Mouse (Mus musculus) adrenal gland, postnatal 14 days (tissue): ENCODE measurements around the gene Cd34. TPM values are rescaled to one million over a fixed set of nuclear protein-coding genes. Genes with fewer than 3 reads are reported as not detected.

ENCODE experiments used
- DNase-seq: peaks from one replicate; pipeline ENCODE4 v3.0.0; 2021; ENCODE audit warnings: mixed read lengths
- total RNA-seq: library from RNA; stranded (reverse); gene quantifications from 2 replicates; pipeline ENCODE4 v1.2.3, GENCODE M21; 2021

The Cd34 gene
- total RNA-seq, 1 experiment from 2014 or later: 79.3 TPM

DNA sequence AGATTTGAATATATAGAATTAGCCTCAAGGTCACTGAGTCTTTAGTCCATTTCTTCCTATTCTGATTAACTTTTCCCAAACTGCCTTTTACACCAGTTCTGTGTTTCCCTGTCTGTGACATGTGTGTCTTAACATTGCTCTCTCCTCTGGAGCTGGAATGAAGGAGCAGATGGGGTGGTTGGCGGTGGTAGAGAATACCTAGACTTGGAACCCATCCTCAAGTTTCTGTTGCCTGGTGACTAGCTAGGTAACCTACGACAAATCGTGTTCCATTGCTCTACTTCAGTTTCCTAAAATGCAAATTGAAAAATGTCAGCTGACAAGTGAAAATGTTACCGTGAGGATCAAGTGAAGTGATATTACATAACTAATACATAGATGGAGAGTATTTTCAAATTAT, 33.4 kb downstream of the Cd34 start:
- DNase-seq: no peak

GRCm38 (mm10) chr1:194976164-194976516, 37.5 kb downstream of the Cd34 start:
- peak; percentile 95 for DNase-seq

- peak; percentile 84 for DNase-seq
Observed at GRCm38 (mm10) chr1:194976517-194977370, 38.1 kb downstream of the Cd34 start.

DNA sequence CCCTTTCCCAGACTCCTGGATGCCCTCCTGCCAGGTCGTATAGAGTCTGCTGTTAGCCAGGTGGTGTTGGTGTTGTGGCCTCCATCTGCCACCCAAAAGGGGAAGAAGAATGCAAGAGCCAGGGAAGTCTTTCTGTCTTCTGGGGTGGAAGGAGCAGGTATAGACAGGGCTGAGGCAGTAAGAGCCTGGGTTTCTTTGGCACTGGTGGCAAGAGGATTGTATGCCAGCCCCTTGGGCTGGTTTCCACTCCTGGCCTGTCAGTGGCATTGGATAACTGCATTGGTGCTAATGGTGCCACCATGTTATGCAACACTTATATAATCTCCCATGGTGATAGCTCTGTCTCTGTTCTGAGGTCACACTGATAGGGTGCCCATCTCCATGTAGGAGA, 38.7 kb downstream of the Cd34 start:
- peak; percentile 39 for DNase-seq

- DNase-seq: peak; percentile 79
Observed at GRCm38 (mm10) chr1:194977946-194978720, 39.5 kb downstream of the Cd34 start.

DNA sequence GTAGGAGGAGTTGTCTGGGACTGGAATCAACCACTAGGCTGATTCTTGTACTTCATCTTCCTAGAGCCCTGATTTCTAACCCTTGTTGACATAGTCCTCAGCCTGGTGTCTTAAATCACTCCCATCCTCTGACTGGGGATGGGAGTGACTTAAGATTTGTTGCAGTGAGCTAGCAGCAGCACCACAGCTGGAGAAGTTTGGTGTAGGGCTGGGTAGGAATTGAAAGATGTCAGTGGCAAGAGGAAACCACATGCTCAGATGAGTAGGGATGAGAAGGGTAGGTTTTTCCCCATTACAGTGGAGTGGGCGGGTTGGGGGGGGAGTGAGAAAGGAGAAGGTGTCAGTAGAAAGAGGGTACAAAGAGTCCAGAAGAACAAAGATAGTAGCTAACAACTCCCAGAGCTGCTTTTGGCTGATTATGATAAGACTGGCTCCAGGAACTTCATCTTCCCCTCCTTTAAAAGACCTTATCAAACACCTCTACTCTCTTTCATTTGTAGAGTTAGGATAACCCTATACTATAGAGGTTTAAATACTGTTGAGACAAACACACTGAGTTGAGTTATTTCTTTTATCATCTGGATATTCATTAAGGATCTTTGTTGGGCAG, 42.3 kb downstream of the Cd34 start:
- DNase-seq: no peak

- no peak for DNase-seq
Observed at GRCm38 (mm10) chr1:194982931-194983690, 44.5 kb downstream of the Cd34 start.

- no peak for DNase-seq
Observed at GRCm38 (mm10) chr1:194984914-194985313, 46.3 kb downstream of the Cd34 start.

DNA sequence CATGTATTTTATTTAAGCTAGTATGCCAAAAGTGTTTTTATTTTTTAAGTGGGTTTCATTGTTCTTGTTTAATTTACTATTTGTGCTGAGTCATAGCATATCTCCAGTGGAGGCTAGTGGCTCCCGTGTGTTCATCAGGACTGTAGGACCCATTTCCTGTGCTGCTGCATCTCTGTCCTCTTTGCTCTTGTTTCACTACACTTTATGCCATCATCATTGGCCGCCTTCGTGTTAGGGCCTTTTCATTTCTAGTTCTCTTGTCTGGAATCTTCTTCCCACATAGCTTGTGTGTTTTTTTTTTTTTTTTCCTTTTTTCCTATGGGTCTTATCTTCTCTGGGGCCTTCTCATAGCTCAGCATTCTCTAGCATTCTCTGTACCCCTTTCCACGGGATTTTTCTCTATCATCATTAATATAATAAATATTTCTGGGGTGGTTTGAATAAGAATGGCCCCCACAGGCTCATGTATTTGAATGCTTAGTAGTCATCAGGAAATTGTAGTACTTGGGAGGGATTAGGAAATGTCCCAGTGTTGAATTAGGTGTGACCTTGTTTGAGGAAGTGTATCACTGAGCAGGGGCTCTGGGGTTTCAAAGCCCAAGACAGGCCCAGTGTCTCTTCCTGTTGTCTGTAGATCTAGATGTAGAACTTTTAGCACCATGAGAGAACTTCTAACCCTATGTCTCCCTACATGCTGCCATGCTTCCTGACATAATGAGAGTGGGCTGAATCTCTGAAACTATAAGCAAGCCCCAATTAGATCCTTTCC, 47.0 kb downstream of the Cd34 start:
- DNase-seq: no peak

DNA sequence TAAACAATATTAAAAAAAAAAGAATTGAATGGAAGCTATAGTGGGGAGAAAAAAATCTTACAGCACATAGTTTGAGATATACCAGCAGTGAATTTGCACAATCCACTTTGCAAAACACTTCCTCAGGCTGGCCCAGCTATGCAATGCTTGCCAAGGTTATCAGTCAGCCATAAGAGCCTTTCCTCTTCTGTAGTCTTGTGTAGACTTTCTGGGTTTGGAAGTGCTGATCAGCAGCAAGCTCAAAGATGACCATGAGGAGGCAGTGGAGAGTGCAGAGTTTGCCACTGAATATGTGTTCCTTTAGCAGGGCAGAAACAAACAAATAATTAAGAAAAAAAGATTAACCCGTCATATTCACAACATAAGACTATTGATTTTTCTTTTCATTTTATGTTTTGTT, 50.4 kb downstream of the Cd34 start:
- DNase-seq: no peak

DNA sequence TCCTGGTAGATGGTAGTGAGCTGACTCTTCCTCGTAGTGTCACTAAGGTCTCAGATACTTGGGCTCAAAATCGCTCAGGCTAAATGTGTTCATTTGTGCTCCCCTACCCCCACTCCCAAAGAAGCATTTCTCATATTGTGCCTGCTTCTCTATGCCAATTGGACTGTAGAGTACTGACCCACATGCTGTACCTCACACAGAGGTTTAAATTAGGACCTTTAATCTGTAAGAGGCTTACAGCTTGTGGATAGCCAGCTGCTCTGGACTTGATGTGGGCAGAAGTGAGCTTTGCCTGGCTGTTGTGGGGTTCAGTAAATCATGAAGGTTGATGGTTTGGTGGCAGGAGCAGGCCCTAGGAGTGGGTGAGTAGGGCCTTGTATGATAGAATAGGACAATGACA, 52.4 kb downstream of the Cd34 start:
- DNase-seq: no peak

DNA sequence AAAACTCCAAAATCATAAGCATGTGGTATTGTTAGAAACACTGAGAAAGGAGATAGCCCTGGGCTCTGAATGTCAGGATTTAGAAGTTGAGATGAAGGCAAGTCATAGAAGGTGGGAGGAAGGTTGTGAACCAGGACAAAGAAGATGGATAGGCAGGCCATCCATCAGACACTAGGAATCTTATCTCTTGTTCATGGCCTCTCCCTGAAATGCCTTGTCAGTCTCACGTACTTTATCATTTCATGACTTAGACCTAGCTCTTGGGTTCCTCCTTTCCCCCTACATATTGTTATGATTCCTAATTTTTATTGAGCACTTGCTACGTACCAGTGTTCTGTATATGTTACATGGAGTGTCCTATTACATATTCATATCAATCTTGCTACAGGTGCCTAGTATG, 53.0 kb downstream of the Cd34 start:
- no peak for DNase-seq

GRCm38 (mm10) chr1:194992589-194993317, 54.1 kb downstream of the Cd34 start:
- no peak for DNase-seq

DNA sequence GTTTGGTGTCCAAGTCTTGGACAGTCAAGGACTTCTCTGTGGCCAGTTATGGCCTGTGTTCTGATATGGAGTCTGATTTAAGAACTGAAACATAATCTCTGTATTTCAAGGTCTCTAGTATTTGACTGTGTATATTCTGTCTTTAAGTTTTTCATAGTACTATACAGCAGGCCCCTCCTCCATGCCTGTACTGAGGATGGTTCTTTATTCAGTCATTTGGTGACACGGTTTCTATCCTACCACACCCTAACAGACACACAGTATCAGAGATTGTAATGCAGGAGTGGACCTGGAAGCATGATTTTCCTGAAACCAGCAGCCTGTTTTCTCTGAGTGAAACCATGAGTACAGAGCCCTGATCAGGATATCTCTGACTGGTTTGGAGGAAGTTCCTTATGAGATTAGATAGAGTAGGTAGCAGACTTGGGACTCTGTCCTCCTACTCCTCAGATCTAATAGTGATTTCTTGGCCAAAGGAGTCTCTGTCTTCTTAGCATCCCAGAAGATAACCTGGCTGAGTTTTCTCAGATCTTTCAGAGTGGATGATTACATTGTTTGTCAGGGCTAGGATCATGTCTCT, 54.9 kb downstream of the Cd34 start:
- no peak for DNase-seq

GRCm38 (mm10) chr1:194994262-194994661, 55.6 kb downstream of the Cd34 start:
- DNase-seq: no peak

- peak; percentile 55 for DNase-seq
Observed at GRCm38 (mm10) chr1:194995196-194995595, 56.6 kb downstream of the Cd34 start.

DNA sequence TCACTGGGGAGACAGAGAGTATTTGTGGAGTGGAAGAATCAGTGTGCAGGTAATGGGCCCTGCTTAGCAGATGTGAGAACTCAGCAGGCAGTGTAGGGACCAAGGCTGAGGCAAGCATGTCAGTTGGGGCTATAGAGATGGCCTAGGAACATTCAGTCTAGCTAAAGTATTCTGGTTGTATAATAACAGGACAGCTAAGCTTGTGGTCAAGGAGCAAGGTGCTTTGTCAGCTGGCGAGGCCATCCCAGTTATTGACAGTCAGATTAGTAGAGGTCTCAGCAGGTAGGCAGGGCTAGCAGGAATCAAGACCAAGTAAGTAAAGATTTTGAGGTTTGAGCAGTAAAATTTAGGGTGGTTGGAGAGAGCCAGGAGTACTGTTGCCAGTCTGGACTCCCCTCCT, 59.8 kb downstream of the Cd34 start:
- no peak for DNase-seq

- no peak for DNase-seq
Observed at GRCm38 (mm10) chr1:195003328-195003727, 64.7 kb downstream of the Cd34 start.

GRCm38 (mm10) chr1:195004194-195004593, 65.6 kb downstream of the Cd34 start:
- DNase-seq: no peak

DNA sequence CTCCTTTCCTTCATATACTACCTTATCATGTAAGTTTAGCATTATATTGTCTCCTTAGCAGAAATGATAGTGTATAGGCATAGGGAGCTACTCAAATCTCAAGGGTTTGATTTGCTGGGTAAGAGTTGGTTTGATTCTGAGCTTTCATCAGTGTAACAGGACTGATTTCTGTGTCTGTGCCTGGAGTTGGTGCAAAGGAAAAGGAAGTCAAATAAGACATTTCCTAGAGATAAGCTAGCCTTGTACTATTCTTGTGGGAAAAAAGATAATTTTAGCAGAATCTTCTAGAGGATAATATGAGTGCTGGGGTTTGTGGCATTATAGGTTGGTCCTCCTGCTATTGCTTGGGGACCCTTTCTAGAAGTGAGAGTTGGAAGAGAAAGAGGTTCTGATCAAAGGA, 67.6 kb downstream of the Cd34 start:
- DNase-seq: no peak
